Mouse (Mus musculus) G1E (cell line): ENCODE data around the gene Dhx35. TPM values are rescaled to one million over a fixed set of nuclear protein-coding genes. Genes with fewer than 3 reads are reported as not detected.

Experiments
- ATAC-seq: 2 replicates; pipeline ENCODE4 v1.8.0; 2016; ENCODE audit warnings: mild to moderate bottlenecking; ENCODE audit not compliant: insufficient number of reproducible peaks, poor library complexity, low FRiP score, severe bottlenecking; ENCODE audit errors: extremely low read depth
- DNase-seq: peaks from one replicate; pipeline ENCODE4 v3.0.0; 2012; ENCODE audit warnings: low spot score
- H3K27me3 ChIP-seq: 2 replicates; pipeline ENCODE4 v1.6.1; 2012; ENCODE audit warnings: mild to moderate bottlenecking, low read length, inconsistent platforms; ENCODE audit not compliant: insufficient read depth
- H3K36me3 ChIP-seq: replicated peaks from 2 replicates; pipeline ENCODE3; 2012; ENCODE audit warnings: mild to moderate bottlenecking, inconsistent platforms
- H3K4me1 ChIP-seq: 2 replicates; pipeline ENCODE4 v1.6.1; 2012; ENCODE audit warnings: low read depth, low read length, inconsistent platforms, mixed read lengths; ENCODE audit not compliant: insufficient read depth
- H3K4me3 ChIP-seq: 2 replicates; pipeline ENCODE4 v1.5.1; 2012; ENCODE audit warnings: low read depth, mild to moderate bottlenecking, inconsistent platforms, low read length, moderate library complexity, mixed read lengths
- H3K9me3 ChIP-seq: replicated peaks from 2 replicates; pipeline ENCODE4 v1.6.1; 2012; ENCODE audit warnings: inconsistent platforms
- CTCF ChIP-seq: IDR thresholded peaks from 2 replicates; pipeline ENCODE4 v1.5.1; 2012; ENCODE audit warnings: low read depth, low read length, inconsistent platforms, mixed read lengths
- GATA1 ChIP-seq: IDR thresholded peaks from 2 replicates; pipeline ENCODE4 v1.6.1; 2012; ENCODE audit warnings: borderline replicate concordance, low read length, inconsistent platforms, mixed read lengths
- GATA2 ChIP-seq: IDR thresholded peaks from 2 replicates; pipeline ENCODE4 v1.6.1; 2012; ENCODE audit warnings: low read depth, low read length, inconsistent platforms, borderline replicate concordance
- POLR2AphosphoS5 ChIP-seq: IDR thresholded peaks from 2 replicates; pipeline ENCODE4 v1.6.1; 2012; ENCODE audit warnings: low read depth, low read length, inconsistent platforms; ENCODE audit not compliant: insufficient replicate concordance
- TAL1 ChIP-seq: conservative IDR thresholded peaks from 2 replicates; pipeline ENCODE4 v1.6.1; 2012; ENCODE audit warnings: low read depth, low read length, inconsistent platforms, mixed read lengths
- polyA plus RNA-seq: library from polyadenylated mRNA; stranded (reverse); fragments of >175 nt; gene quantifications from 2 replicates; pipeline ENCODE4 v1.2.3, GENCODE M21; 2012
- total RNA-seq, 2 experiments: library from RNA; stranded (forward) in 1 of 2; stranded (reverse) in 1 of 2; fragments of 200-1000 nt in 1 of 2; fragments of >200 nt in 1 of 2; fragmentation: Nextera tagmentation in 1 of 2; gene quantifications; 2 replicates each; pipeline ENCODE4 v1.2.3; 2014 to 2017

Gene Dhx35
- total RNA-seq (2014; fragmentation: Nextera tagmentation) (19.5 and 24.2 TPM in 2 replicates), total RNA-seq (2017) (20.4 and 28.2 TPM in 2 replicates), polyA plus RNA-seq (9.6 and 9.9 TPM in 2 replicates)

GRCm38 (mm10) chr2:158794494-158795004, at the start of gene Dhx35:
TSS of gene Dhx35 (plus strand) at chr2:158794807.
- H3K4me3 ChIP-seq: peak within 1 kb of the TSS; percentile 98
- TF ChIP-seq CTCF (no peak), GATA1 (no peak), TAL1 (no peak), GATA2 (no peak), POLR2AphosphoS5 (no peak)
- DNase-seq (peak; percentile 97), ATAC-seq (peak; percentile 98)
- peaks cover 26% of the 10 kb centered on the region for H3K36me3 ChIP-seq
- H3K9me3 ChIP-seq: no peaks in the 10 kb centered on the region
- H3K27me3 ChIP-seq: no peaks in the 10 kb centered on the region
- peaks cover 25% of the 10 kb centered on the region for H3K4me1 ChIP-seq

GRCm38 (mm10) chr2:158745049-158745482, 49.5 kb upstream of the Dhx35 start:
- TF ChIP-seq POLR2AphosphoS5 (no peak), CTCF (peak; percentile 57)
- H3K36me3 ChIP-seq: no peaks in the 10 kb centered on the region
- DNase-seq: peak; percentile 45

GRCm38 (mm10) chr2:158746164-158746563, 48.4 kb upstream of the Dhx35 start:
- peaks cover 9% of the 10 kb centered on the region; the same call in 1 of the 2 replicates for H3K27me3 ChIP-seq
- no peak overlapping the region for H3K4me3 ChIP-seq
- TF ChIP-seq CTCF: no peak
- TF ChIP-seq GATA1: no peak
- no peak for TF ChIP-seq GATA2
- TF ChIP-seq POLR2AphosphoS5: no peak
- no peak for TF ChIP-seq TAL1
- H3K36me3 ChIP-seq: no peaks in the 10 kb centered on the region
- ATAC-seq (no peak), DNase-seq (no peak)
- no peaks in the 10 kb centered on the region for H3K4me1 ChIP-seq
- peaks cover 2% of the 10 kb centered on the region; the same call in 1 of the 2 replicates for H3K9me3 ChIP-seq

More at GRCm38 (mm10) chr2:158745049-158745482, 49.5 kb upstream of the Dhx35 start:
- Histone ChIP-seq H3K4me1 (no peaks in the 10 kb centered on the region), H3K9me3 (peaks cover 2% of the 10 kb centered on the region; the same call in 1 of the 2 replicates), H3K4me3 (no peak overlapping the region), H3K27me3 (peaks cover 3% of the 10 kb centered on the region; the same call in 1 of the 2 replicates)
- peak; percentile 48; the same call in 1 of the 2 replicates for ATAC-seq

- DNase-seq (no peak), ATAC-seq (no peak)
- Histone ChIP-seq H3K27me3 (peaks cover 11% of the 10 kb centered on the region; the same call in 1 of the 2 replicates), H3K9me3 (no peaks in the 10 kb centered on the region), H3K36me3 (no peaks in the 10 kb centered on the region), H3K4me3 (no peak overlapping the region), H3K4me1 (no peaks in the 10 kb centered on the region)
- no peak for TF ChIP-seq GATA2
- no peak for TF ChIP-seq POLR2AphosphoS5
- TF ChIP-seq CTCF: no peak
- no peak for TF ChIP-seq GATA1
- no peak for TF ChIP-seq TAL1
These were observed 45.2 kb upstream of the Dhx35 start for GRCm38 (mm10) chr2:158749366-158749765.

DNA sequence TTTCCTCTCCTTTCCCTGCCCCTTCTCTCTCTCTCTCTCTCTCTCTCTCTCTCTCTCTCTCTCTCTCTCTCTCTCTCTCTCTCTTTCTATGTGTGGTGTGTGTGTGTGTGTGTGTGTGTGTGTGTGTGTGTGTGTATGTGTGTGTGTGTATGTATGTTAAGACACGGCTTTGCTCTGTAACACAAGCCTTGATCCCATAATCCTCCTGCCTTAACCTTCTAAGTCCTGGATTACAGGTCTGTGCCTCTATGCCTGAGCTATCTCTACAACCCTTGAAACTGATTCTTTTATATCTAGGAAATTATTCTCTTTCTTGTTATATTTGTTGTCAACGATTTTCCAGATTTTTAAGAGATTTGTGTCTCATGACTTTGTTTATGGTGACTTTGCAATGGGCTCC, 34.4 kb upstream of the Dhx35 start:
- H3K4me3 ChIP-seq: no peak overlapping the region
- H3K4me1 ChIP-seq: no peaks in the 10 kb centered on the region
- DNase-seq (no peak), ATAC-seq (no peak)
- no peaks in the 10 kb centered on the region for H3K9me3 ChIP-seq
- no peak for TF ChIP-seq TAL1
- TF ChIP-seq GATA1: no peak
- TF ChIP-seq POLR2AphosphoS5: no peak
- TF ChIP-seq GATA2: no peak
- no peak for TF ChIP-seq CTCF
- peaks cover 40% of the 10 kb centered on the region for H3K27me3 ChIP-seq
- no peaks in the 10 kb centered on the region for H3K36me3 ChIP-seq

DNA sequence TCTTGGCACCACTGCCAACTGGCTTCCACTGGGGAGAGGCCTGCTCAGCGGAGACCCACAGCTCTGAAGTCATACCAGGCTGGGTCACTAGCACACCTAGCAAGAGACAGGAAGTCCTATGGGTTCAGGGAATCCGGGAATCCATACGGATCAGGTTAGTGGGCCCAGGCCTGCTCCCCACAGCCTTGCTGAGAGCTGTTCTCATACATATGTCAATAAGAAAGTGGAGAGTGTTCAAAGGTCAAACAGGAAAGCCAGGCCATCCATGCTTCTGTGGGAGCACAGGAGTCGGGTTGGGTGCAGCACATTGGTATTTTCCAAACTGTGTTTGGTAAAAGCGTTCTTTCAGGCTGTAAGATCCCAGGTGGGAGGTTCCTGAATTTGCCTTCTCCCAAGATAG, 32.3 kb upstream of the Dhx35 start:
- ATAC-seq: no peak
- TF ChIP-seq POLR2AphosphoS5: no peak
- TF ChIP-seq CTCF: no peak
- TF ChIP-seq GATA2: no peak
- no peak for TF ChIP-seq GATA1
- TF ChIP-seq TAL1: no peak
- H3K4me1 ChIP-seq: peaks cover under 1% of the 10 kb centered on the region
- H3K4me3 ChIP-seq: no peak overlapping the region
- DNase-seq: no peak
- peaks cover 32% of the 10 kb centered on the region for H3K27me3 ChIP-seq
- H3K36me3 ChIP-seq: no peaks in the 10 kb centered on the region
- no peaks in the 10 kb centered on the region for H3K9me3 ChIP-seq
